Mouse (Mus musculus): ENCODE data around the gene Xcl1.

Xcl1 gene

DNA sequence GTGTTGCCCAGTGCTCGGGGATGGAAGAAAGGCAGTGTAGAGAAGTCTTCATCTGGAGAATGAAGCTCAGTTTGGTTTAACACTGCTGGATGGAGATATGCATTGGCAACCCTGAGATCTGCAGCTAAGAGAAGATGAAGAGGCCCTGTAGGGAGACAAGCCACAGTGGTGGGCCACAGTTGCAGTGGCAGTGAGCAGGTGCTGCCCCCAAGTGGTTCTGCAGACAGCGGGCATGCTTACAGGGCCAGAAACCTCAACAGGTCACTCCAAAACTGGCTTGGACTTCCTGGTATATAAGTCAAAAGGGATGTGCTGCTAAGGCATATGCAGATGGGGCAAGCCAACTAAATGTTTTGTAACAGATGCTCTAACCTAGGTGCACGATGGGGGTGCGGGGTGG is 30.3 kb downstream of the Xcl1 start:
- DNase-seq (ENCODE audit: low spot score) = peak; percentile 81

DNA sequence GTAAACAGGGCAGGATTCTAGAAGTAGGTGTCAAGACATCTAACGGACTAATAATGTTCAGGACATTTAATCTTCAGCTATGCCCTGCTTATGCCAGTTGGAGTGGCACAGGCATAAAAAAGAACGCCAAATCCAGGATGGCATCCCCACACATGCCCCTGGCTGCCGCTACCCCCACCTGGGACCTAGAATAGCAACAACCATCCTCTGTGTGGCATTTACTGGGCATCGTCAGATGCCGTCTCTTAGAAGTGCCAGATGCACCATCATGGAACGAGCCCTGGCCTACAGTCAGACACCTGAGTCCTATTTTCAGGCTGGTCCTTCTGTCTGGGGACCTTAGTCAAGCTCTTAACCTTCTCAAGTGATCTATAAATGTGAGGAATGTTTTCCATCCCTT is 34.6 kb downstream of the Xcl1 start:
- DNase-seq (ENCODE audit: low spot score) = no peak

DNA sequence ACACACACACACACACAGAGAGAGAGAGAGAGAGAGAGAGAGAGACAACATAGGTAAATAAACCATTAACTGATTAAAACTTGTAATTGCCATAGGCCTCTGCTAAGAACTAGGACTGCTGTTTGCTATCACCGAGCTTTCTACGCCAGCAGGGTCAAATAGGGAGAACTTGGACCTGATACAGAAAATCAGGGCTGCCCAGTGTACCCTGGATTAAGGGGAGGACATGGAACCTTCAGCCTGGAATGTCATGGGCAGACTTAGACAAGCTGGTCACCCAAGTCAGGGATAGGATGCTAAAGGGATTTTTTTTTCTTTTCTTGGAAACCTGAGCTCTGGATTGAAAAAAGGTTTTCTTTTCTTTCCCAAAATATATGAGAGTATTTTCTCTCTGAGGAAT is 35.1 kb downstream of the Xcl1 start:
- DNase-seq (ENCODE audit: low spot score) = no peak

DNA sequence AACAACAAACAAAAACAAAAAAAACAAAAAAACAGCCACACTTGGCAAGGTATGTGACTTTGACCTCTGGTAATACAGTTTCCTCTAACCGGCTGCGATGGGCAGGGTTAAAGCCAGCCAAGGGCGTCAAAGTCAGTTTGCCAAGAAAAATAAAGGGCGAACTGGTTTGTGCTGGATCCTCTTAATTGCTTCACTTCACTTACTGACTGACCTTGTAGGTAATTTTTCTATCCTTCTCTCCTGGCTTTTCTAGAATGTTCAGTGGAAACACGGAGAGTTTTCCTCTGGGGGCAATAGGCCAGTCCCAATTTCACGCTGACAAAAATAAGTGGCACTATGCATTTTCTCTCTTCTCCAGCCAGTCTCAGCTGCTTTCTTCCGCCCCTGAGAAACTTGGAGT is 35.8 kb downstream of the Xcl1 start:
- no peak for DNase-seq (ENCODE audit: low spot score)

DNA sequence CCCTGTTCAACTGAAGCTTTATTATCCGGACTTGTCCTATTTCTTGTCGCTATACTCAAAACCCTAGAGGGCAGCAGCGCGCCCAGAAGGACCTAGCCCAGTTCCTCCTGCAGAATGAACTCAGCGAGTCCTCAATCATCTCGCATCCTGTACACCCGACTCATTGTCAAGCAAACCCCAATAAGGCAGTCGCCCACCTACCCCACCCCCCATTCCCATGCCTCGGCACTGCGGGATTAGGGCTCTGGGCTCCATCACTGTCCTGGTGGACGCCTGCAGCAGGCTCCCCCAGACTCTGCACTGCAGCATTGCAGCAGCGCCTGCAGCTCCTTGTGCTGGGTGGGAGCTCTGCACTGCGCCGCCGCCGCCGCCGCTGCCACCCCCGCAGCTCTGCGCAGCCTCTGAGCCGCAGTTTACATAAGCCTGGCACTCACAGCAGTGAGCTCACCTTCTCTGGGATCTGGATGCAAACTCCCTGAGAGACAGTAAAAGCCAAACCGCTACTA is 36.4 kb downstream of the Xcl1 start:
- DNase-seq (ENCODE audit: low spot score) = peak; percentile 83

DNA sequence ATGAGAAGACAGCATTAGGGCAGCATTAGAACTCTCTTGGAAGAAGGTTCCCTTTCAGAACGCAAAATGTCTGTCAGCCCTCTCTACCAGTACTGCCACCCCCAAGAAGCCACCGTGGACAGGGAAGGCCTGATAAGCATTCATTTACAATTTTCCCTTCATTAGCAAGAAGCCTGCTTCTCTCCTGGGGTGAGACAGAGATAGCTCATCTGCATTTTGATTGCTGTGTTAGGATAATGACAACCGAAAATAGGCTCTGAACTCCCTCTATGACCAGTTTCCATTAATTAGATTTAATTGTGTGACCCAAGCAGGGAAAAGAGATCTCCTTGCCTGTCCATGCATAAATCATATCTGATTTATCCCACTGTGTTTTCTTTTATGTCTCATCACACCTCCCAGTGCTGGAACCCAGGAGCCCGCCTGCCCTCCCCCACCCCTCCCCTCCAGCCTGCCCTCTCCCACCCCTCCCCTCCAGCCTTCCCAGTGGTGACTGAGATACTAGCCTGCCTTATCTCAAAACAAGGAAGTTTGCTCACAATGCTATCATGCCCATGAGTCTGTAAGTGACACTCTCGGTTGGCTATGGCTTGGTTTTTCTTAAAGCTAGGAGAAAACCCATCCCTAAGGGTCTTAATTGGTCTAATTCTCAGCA is 38.0 kb downstream of the Xcl1 start:
- no peak for DNase-seq (ENCODE audit: low spot score)

DNA sequence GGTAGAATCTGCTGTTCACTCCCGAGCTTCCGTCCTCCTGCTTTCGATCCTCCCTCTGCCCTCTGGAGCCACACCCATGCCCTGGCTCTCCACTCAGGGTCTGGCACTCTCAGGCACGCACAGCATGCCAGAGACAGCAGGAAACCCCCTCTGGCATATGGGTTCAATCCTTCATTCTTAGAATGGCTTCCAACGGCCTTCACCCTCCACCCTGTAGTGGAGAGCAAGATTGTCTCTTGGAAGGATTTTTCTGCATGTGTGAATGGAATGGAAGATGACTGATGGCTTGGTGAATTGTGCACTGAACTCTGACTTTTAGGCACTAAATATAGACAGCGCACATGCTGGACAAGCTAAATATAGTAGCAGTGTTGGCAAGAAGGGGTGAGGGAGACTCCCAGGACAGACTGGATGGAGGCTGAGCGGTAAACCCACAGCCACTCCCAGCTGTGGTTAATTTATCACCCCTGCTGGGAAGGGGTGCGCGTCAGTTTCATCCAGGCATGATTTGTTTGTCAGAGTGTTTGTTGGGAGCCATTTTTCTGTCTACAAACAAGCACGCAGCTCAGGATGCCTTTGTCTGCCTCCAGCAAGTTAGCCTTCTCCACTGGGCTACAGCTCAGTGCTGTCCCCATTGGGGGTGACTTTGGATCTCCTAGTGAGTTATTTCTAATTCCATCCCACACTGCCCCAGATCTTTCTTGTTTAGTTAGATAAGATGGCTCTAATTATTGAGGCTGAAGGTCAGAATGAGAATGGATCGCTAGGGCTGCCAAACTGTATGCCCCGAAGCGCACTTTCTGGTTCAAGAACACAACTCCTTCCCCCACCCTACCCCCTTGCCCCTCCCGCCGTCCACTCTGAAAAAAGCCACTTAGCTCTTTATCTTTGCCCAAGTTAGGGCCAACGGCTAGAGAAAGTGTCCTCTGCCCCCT is 38.8 kb downstream of the Xcl1 start:
- no peak for DNase-seq (ENCODE audit: low spot score)

DNA sequence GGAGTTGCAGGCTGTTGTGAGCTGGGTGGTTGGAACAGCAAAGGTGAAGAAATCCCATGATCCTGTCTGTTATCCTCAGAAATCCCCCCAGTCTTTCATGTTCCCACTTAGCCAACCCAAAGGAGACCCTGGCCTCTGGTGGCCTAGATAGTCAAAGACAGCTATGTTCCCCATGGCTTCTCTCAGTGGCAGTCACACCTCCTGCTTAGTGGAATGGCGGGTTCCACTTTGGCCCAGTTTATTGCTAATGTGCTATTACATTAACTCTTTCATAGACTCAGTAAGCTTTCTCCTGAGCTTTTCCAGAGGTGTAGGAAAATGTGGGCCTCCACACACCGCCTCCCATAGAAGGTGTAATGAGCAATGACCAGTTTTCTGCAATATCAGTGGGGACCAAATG is 39.5 kb downstream of the Xcl1 start:
- DNase-seq (ENCODE audit: low spot score) = no peak

DNA sequence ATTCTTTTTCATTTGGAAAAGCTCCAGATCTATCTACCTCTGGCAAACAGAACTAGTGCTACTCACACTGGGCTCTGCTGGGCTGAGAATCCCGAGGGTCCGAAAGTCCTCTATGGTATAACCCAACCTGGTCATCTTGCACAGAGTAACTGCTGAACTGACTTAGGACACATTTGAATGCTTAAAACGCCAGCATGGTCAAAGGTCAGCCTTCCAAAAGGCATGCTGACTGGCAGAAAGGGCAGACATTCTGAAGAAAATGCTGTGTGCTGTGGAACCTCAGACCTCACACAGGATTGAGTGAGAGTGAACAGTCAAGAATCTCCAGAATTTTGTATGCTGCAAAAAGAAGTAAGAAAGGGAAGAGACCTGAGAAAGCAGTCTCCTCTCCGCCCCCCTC is 45.0 kb downstream of the Xcl1 start:
- no peak for DNase-seq (ENCODE audit: low spot score)

DNA sequence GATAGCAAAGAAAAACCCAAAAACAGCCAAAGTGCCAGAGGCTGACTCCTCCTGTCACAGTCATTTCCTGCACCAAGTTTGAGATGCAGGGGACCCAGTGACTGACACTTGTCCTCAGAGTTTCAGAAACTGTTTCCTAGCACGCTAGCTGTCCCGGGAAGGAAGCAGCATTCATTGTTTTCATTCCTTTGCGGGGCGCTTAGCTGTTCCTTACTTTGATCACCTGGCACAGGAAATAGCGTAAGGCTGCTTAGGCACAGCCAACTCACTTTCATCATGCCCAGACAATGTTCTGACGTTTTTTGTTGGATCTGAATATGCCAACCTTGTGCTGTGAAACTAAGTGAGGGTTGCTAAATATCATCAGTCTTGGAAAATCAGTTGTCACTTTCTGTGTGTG is 46.8 kb downstream of the Xcl1 start:
- DNase-seq (ENCODE audit: low spot score) = no peak

DNA sequence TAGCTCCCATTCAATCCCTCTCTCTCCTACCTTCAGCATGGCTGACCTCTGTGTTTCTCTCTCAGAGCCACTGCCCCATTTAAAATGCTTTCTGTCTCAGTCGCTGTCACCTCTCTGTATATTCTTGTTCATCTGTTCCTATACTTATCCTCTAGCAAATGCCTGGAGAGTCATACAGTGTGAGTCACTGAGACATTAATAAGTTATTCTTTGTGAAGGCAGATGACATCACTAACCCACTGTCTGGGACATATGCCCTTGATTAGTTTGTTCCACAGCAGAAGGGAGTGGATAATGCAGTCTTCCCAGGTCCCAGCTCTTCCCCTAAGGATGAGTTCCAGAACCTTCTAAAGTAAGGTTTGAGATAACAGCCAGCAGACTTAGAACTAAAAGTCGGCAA is 47.6 kb downstream of the Xcl1 start:
- DNase-seq (ENCODE audit: low spot score) = no peak

DNA sequence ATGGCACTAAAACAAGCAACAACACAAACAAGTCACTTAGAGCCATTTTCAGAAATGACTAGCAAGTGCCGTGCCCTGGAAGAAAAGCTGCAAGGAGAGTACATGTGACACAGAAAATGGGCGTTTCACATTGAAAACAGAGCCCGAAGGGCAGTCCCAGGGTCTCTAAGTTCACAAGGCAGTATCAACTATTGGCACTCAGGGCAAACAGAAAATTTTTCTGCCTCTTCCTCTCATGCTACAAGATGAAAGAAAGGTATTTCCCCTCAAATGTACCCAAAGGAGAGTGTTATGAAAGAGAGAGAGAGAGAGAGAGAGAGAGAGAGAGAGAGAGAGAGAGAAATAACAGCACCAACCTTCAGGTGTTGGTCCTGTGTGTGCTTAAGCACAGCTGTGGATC is 53.4 kb downstream of the Xcl1 start:
- no peak for DNase-seq (ENCODE audit: low spot score)

Measured in testis, postnatal 10 days (tissue).